Comparison of ENCODE assay signal across 25 mouse cellular contexts in genomic region chr19:24140298-24140697, GRCm38 (mm10).
DNase-seq lines count a peak whose midpoint lies in the region; ATAC-seq and TF ChIP-seq lines count a peak whose summit lies in the region.
"Had no signal": no experiment of that assay in that cellular context is flagged by ENCODE, and none has a peak within 500 bp of the region (broad histone marks: within the 10 kb centered on the region; RNA-seq: fewer than 3 reads in every experiment).

No protein-coding gene starts in this region.

- no peaks in the 10 kb centered on the region for H3K36me3 ChIP-seq in liver, postnatal 0 days (replicated peaks; ENCODE audit: insufficient read depth, low read length)
- H3K36me3 ChIP-seq in embryonic facial prominence, embryonic 10.5 days (replicated peaks): peaks cover 29% of the 10 kb centered on the region
- H3K36me3 ChIP-seq: embryonic facial prominence, embryonic 13.5 days; forebrain, embryonic 15.5 days; hindbrain, embryonic 13.5 days; intestine, embryonic 15.5 days had no signal

- no peaks in the 10 kb centered on the region for H3K27me3 ChIP-seq in liver, postnatal 0 days (ENCODE audit: insufficient read depth, low read length)
- no peaks in the 10 kb centered on the region for H3K27me3 ChIP-seq in embryonic facial prominence, embryonic 10.5 days (replicated peaks; ENCODE audit: low read depth, poor library complexity, severe bottlenecking)
- H3K27me3 ChIP-seq: embryonic facial prominence, embryonic 13.5 days; forebrain, embryonic 12.5 days; forebrain, embryonic 15.5 days; heart, embryonic 12.5 days; heart, embryonic 15.5 days; hindbrain, embryonic 13.5 days; intestine, embryonic 15.5 days; Patski had no signal

- peak; percentile 31 for DNase-seq in gastrocnemius, postnatal 14 days
- DNase-seq in gastrocnemius, postnatal 25 days: no peak
- DNase-seq in liver, postnatal 0 days: no peak
- DNase-seq in liver: no peak
- peak; percentile 76 for DNase-seq in testis, postnatal 14 days (ENCODE audit: low spot score)
- DNase-seq in testis, postnatal 10 days (ENCODE audit: low spot score): no peak
- DNase-seq in embryonic facial prominence, embryonic 10.5 days (ENCODE audit: low spot score): no peak
- DNase-seq: adrenal gland, postnatal 14 days; cerebellum, adult 11 months; cerebellum, adult 2 months; cerebellum, adult 9-11 months; cerebellum, postnatal 25 days; heart, postnatal 36 days had no signal

- no peak overlapping the region for H3K9ac ChIP-seq in liver, postnatal 0 days (replicated peaks)
- H3K9ac ChIP-seq: embryonic facial prominence, embryonic 13.5 days; forebrain, embryonic 12.5 days; forebrain, embryonic 15.5 days; heart, embryonic 12.5 days; heart, embryonic 15.5 days; hindbrain, embryonic 13.5 days; intestine, embryonic 15.5 days had no signal

- TF ChIP-seq CTCF in liver, postnatal 0 days (IDR thresholded peaks at IDR 0.05; ENCODE audit: low read depth): no peak

- TF ChIP-seq EP300 in liver, postnatal 0 days (IDR thresholded peaks at IDR 0.05; ENCODE audit: low read depth): no peak

- no peak overlapping the region for H3K4me3 ChIP-seq in liver, postnatal 0 days (ENCODE audit: low read depth, low read length)
- H3K4me3 ChIP-seq in embryonic facial prominence, embryonic 10.5 days: no peak overlapping the region
- H3K4me3 ChIP-seq: embryonic facial prominence, embryonic 13.5 days; erythroblast, embryonic 14.5 days; forebrain, embryonic 12.5 days; forebrain, embryonic 15.5 days; heart, embryonic 12.5 days; heart, embryonic 15.5 days; hindbrain, embryonic 10.5 days; hindbrain, embryonic 13.5 days; intestine, embryonic 15.5 days had no signal

- intact Hi-C loops in gastrocnemius, postnatal 14 days (cut with DNase I; ENCODE audit: low total_unique reads): no loop called here

- H3K27ac ChIP-seq in liver, postnatal 0 days (ENCODE audit: low read depth): no peak overlapping the region; the same call in 1 of the 2 replicates
- H3K27ac ChIP-seq in embryonic facial prominence, embryonic 10.5 days (replicated peaks): no peak overlapping the region
- H3K27ac ChIP-seq: embryonic facial prominence, embryonic 13.5 days; forebrain, embryonic 12.5 days; forebrain, embryonic 15.5 days; heart, embryonic 15.5 days; hindbrain, embryonic 10.5 days; hindbrain, embryonic 13.5 days; intestine, embryonic 15.5 days had no signal

- WGBS in liver, postnatal 0 days (ENCODE audit: insufficient replicate concordance): 62% methylated on average over 3 of the region's 3 CpGs
- WGBS in embryonic facial prominence, embryonic 10.5 days: 75% methylated on average over 3 of the region's 3 CpGs

- peak; percentile 56; the same call in 1 of the 2 replicates for ATAC-seq in liver, postnatal 0 days
- ATAC-seq: CD4-positive, CD25-positive, alpha-beta regulatory T cell, adult 4 months; forebrain, embryonic 15.5 days; hindbrain, embryonic 16.5 days; intestine, embryonic 15.5 days; Patski had no signal

- no peak overlapping the region for H3K4me2 ChIP-seq in liver, postnatal 0 days (ENCODE audit: low read depth, low read length)
- H3K4me2 ChIP-seq: embryonic facial prominence, embryonic 13.5 days; forebrain, embryonic 12.5 days; forebrain, embryonic 15.5 days; heart, embryonic 12.5 days; heart, embryonic 15.5 days; hindbrain, embryonic 13.5 days; intestine, embryonic 15.5 days had no signal

- no peaks in the 10 kb centered on the region for H3K4me1 ChIP-seq in liver, postnatal 0 days (ENCODE audit: insufficient read depth)
- H3K4me1 ChIP-seq in embryonic facial prominence, embryonic 10.5 days: peaks cover 22% of the 10 kb centered on the region

- no peaks in the 10 kb centered on the region for H3K9me3 ChIP-seq in liver, postnatal 0 days (ENCODE audit: low read length)
- no peaks in the 10 kb centered on the region for H3K9me3 ChIP-seq in embryonic facial prominence, embryonic 10.5 days
- H3K9me3 ChIP-seq: embryonic facial prominence, embryonic 13.5 days; forebrain, embryonic 12.5 days; forebrain, embryonic 15.5 days; heart, embryonic 12.5 days; heart, embryonic 15.5 days; hindbrain, embryonic 10.5 days; hindbrain, embryonic 13.5 days; intestine, embryonic 15.5 days had no signal

Comparison
In these comparisons a context has a peak if more than half of its experiments do, and no peak if none do; other contexts are left out.
1. DNase-seq: peak in gastrocnemius, postnatal 14 days (single experiment) and testis, postnatal 14 days (single experiment); none in gastrocnemius, postnatal 25 days (single experiment), liver, postnatal 0 days (single experiment), liver (single experiment), testis, postnatal 10 days (single experiment) and embryonic facial prominence, embryonic 10.5 days (single experiment).